Mouse (Mus musculus) thymus, adult 2 months (tissue): ENCODE measurements around the gene Vezf1. TPM values are rescaled to one million over a fixed set of nuclear protein-coding genes. Genes with fewer than 3 reads are reported as not detected.

Experiments
- DNase-seq: peaks from one replicate; pipeline ENCODE4 v3.0.0; 2021
- H3K27ac ChIP-seq: fragments of 200-500 bp; 2 replicates; pipeline ENCODE4 v1.5.1; 2012; ENCODE audit warnings: low read length, control low read depth; ENCODE audit not compliant: control insufficient read depth, insufficient read depth
- H3K27me3 ChIP-seq: fragments of 200-500 bp; 2 replicates; pipeline ENCODE4 v1.6.1; 2012; ENCODE audit warnings: mild to moderate bottlenecking, low read length, moderate library complexity, mixed read lengths; ENCODE audit not compliant: control insufficient read depth, insufficient read depth
- H3K36me3 ChIP-seq: fragments of 200-500 bp; 2 replicates; pipeline ENCODE4 v1.6.1; 2012; ENCODE audit warnings: mild to moderate bottlenecking, low read length, moderate library complexity; ENCODE audit not compliant: control insufficient read depth, insufficient read depth
- H3K4me1 ChIP-seq: fragments of 200-500 bp; replicated peaks from 2 replicates; pipeline ENCODE4 v1.6.1; 2012; ENCODE audit warnings: low read length; ENCODE audit not compliant: control insufficient read depth, insufficient read depth
- H3K4me3 ChIP-seq: fragments of 200-500 bp; 2 replicates; pipeline ENCODE4 v1.5.1; 2012; ENCODE audit warnings: mild to moderate bottlenecking, low read length, control low read depth, moderate library complexity; ENCODE audit not compliant: control insufficient read depth, insufficient read depth
- CTCF ChIP-seq: fragments of 200-500 bp; IDR thresholded peaks from 2 replicates; pipeline ENCODE4 v1.5.1; 2012; ENCODE audit warnings: mild to moderate bottlenecking, control low read depth, low read length, moderate library complexity, borderline replicate concordance; ENCODE audit not compliant: control insufficient read depth, poor library complexity, insufficient read depth; ENCODE audit errors: extremely low read depth
- POLR2A ChIP-seq: fragments of 200-500 bp; IDR thresholded peaks from 2 replicates; pipeline ENCODE4 v1.6.1; 2012; ENCODE audit warnings: mild to moderate bottlenecking, low read length, control low read depth, moderate library complexity; ENCODE audit not compliant: control insufficient read depth, poor library complexity, insufficient read depth; ENCODE audit errors: extremely low read depth
- WGBS: fragments of 180-500 bp; shearing (Covaris S2); methylation state at CpG from one replicate; pipeline ENCODE4 v1.1.7; 2018; 5-methylcytosine and 5-hydroxymethylcytosine counted together
- polyA plus RNA-seq: library from polyadenylated mRNA; depleted of rRNA; stranded (reverse); fragments of >200 nt; gene quantifications from 2 replicates; pipeline ENCODE4 v1.2.3, GENCODE M21; 2012

Vezf1 gene
- polyA plus RNA-seq, 1 experiment: 35.4 TPM

- Histone ChIP-seq H3K36me3 (peaks cover 23% of the 10 kb centered on the region), H3K4me3 (no peak overlapping the region), H3K4me1 (peaks cover 14% of the 10 kb centered on the region), H3K27ac (no peak overlapping the region), H3K27me3 (no peaks in the 10 kb centered on the region)
- TF ChIP-seq CTCF (no peak), POLR2A (no peak)
- DNase-seq: no peak
- 90% methylated on average over 5 of the region's 5 CpGs for WGBS
These were observed 3.0 kb downstream of the Vezf1 start for GRCm38 (mm10) chr11:88071113-88071512.

GRCm38 (mm10) chr11:88073343-88073875 lies 5.3 kb downstream of the Vezf1 start:
- peaks cover 43% of the 10 kb centered on the region for H3K36me3 ChIP-seq
- no peak for DNase-seq
- peaks cover 12% of the 10 kb centered on the region for H3K4me1 ChIP-seq
- TF ChIP-seq POLR2A (no peak), CTCF (no peak)
- no peak overlapping the region for H3K27ac ChIP-seq
- no peaks in the 10 kb centered on the region for H3K27me3 ChIP-seq
- WGBS: 67% methylated on average over 14 of the region's 14 CpGs
- H3K4me3 ChIP-seq: no peak overlapping the region

GRCm38 (mm10) chr11:88075701-88076100 lies 7.6 kb downstream of the Vezf1 start:
- Histone ChIP-seq H3K36me3 (peaks cover 66% of the 10 kb centered on the region), H3K4me1 (peaks cover 10% of the 10 kb centered on the region), H3K4me3 (no peak overlapping the region), H3K27ac (no peak overlapping the region), H3K27me3 (no peaks in the 10 kb centered on the region)
- DNase-seq: no peak
- TF ChIP-seq CTCF (no peak), POLR2A (no peak)
- WGBS: 94% methylated on average over 1 of the region's 1 CpGs

- Histone ChIP-seq H3K4me1 (peaks cover 10% of the 10 kb centered on the region), H3K27ac (no peak overlapping the region), H3K27me3 (no peaks in the 10 kb centered on the region), H3K36me3 (peaks cover 73% of the 10 kb centered on the region), H3K4me3 (no peak overlapping the region)
- TF ChIP-seq POLR2A: no peak
- no peak for TF ChIP-seq CTCF
- whole genome bisulfite sequencing: 80% methylated on average over 1 of the region's 1 CpGs
- DNase-seq: no peak
These were observed 8.3 kb downstream of the Vezf1 start for GRCm38 (mm10) chr11:88076394-88076793.

GRCm38 (mm10) chr11:88083699-88084098 lies 15.6 kb downstream of the Vezf1 start:
- no peaks in the 10 kb centered on the region for H3K27me3 ChIP-seq
- H3K36me3 ChIP-seq: peaks cover 49% of the 10 kb centered on the region
- WGBS: 54% methylated on average over 6 of the region's 6 CpGs
- no peak for DNase-seq
- no peak overlapping the region for H3K27ac ChIP-seq
- no peak overlapping the region for H3K4me3 ChIP-seq
- H3K4me1 ChIP-seq: peaks cover 5% of the 10 kb centered on the region
- TF ChIP-seq CTCF (no peak), POLR2A (no peak)

- peaks cover 12% of the 10 kb centered on the region for H3K4me1 ChIP-seq
- TF ChIP-seq CTCF: no peak
- no peak for TF ChIP-seq POLR2A
- DNase-seq: peak; percentile 78
- 16% methylated on average over 25 of the region's 25 CpGs for WGBS
- no peak overlapping the region for H3K27ac ChIP-seq
- H3K4me3 ChIP-seq: no peak overlapping the region
- H3K27me3 ChIP-seq: no peaks in the 10 kb centered on the region
- H3K36me3 ChIP-seq: peaks cover 16% of the 10 kb centered on the region
These were observed 18.9 kb downstream of the Vezf1 start for GRCm38 (mm10) chr11:88086737-88087627.
